Mouse (Mus musculus): ENCODE results near the gene Ddx19a.

Gene Ddx19a

DNA sequence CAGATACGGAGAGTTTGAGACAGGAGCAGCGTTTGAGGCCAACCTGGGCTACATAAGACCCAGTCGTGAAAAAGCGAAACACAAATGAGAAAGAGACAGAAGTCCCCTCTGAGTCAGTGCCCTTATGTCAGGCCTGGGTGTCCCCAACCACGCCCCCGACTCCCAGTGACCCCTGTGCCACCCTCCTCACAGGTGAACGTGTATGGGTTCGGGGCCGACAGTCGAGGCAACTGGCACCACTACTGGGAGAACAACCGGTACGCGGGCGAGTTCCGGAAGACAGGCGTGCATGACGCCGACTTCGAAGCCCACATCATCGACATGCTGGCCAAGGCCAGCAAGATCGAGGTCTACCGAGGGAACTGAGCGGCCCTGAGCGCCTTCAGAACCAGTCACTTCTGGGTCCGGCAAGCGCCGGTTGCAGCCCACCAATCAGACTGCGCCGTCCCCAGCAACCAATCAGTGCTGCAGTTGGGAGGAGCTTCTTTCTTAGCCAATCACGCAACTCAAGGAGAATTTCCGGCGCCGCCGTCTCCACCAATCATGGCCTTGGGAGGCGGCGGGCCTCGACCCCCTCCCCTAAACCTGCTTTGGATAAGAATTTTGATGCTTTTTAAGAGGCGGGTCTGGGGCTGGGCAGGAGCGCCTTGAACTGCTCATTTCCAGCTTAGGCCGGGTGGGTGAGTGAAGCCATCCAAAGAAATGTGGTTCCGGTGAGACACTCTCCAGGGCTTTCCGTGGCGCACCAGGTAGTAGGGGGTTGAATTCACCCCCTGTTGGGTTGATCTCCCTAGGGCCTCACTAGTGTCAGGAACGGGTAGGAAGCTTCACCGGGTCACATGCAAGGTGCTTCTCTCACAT lies 27.5 kb downstream of the Ddx19a start:
- peak; percentile 75 for DNase-seq

DNA sequence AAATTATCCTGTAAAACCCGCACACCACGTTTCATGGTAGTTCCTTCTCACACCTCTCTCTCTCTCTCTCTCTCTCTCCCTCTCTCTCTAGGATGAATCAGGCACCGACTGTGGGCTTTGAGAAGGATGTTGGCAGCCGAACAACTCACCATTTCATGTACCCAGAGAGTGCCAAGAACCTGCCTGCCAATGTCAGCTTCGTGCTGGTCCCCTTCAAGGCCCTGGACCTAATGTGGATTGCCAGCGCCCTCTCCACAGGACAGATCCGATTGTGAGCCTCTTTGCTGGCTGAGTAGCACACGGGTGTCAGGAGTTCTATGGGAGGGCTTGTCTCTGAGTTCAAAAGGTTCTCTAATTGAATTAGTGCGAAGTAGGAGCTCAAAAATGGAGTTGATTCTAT lies 30.3 kb downstream of the Ddx19a start:
- DNase-seq, result peak; percentile 87

DNA sequence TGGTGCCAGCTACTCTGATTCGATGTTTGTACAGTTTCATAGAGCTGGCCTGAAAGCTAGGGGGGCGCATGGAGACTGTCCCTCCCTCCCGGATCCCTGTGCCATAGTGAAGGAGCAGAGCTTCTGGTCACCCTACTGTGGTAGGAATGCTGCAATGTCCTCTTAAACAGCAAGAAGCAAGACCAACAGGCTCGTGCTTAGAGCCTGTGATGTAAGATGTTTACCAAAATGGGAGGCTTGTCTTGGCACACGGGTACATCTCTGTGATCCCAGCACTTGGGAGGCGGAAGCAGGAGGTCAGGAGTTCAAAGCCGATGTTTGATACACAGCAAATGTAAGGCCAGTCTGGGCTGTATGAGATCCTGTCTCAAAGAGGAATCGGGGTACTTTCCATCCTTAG lies 31.0 kb downstream of the Ddx19a start:
- no peak for DNase-seq

DNA sequence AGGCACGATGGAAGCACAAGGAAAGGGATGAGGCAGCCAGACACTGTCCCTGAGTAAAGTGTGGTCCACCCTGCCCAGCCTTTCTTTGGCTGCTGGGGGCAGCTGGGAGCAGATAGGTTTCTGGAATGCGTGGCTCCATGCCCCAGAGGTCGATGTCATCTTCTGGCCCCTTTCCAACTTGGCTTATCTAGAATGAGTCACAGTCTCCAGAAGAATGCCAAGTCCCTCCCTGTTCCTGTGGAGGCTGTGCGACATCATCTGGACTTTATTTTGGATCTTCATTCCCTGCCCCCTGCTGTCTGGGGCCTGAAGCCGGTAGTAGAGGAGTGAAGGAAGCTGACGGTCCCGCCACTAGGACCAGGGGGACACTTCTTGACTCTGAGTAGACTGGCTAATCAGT lies 32.0 kb downstream of the Ddx19a start:
- DNase-seq, result peak; percentile 88

DNA sequence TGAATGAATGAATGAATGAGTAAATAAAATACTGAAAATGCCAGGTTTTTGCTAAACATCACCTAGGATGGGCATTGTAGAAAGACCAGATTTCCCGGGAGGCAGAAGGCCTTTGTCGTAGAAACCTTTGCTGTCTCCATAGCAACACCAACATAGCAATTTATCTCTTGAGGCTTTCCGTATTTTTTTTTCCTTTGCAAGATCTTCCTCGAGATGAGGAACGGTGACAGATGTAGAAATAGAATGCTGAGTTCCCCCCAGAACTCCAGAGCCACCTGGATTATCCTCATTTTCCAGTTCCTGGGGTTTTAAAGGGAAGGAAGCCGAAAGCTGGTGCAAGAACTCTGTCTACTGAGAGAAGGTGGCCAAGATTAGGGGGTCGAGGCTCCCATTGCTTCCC lies 32.9 kb downstream of the Ddx19a start:
- DNase-seq, result no peak

DNA sequence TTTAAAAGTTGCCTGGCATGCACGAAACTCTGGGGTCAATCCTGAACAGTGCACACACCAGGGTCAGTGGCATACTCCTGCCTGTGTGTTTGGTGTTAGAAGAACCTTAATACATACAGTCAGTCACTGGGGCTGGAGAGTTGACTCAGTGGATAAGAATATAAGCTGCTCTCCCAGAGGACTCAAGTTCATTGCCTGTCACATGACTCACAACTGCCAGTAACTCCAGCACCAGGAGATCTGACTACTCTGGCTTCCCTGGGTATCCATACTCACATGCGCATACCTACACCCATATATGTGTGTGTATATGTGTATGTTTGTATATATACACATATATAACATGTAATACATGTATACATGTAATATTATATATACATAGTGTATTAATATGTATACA lies 34.5 kb downstream of the Ddx19a start:
- no peak for DNase-seq

DNA sequence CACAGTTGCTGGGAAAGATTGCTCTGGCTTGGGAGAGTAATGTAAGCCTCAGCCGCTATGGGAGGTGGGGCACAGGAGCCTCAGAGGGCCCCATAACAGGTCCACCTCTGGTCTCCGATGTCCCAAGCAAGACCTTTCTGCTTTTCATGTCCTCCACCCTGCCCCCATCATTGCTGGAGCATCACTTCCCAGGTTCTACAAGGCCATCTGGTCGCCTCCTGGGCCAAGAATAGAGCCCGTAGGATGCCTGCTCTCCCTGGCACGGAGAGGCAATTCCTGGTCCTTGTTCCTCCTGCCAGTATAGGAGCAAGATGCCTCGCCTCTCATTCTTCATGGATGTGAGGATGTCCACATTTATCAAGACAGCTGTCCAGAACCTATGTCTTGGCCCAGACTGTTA lies 37.7 kb downstream of the Ddx19a start:
- peak; percentile 98 for DNase-seq

DNA sequence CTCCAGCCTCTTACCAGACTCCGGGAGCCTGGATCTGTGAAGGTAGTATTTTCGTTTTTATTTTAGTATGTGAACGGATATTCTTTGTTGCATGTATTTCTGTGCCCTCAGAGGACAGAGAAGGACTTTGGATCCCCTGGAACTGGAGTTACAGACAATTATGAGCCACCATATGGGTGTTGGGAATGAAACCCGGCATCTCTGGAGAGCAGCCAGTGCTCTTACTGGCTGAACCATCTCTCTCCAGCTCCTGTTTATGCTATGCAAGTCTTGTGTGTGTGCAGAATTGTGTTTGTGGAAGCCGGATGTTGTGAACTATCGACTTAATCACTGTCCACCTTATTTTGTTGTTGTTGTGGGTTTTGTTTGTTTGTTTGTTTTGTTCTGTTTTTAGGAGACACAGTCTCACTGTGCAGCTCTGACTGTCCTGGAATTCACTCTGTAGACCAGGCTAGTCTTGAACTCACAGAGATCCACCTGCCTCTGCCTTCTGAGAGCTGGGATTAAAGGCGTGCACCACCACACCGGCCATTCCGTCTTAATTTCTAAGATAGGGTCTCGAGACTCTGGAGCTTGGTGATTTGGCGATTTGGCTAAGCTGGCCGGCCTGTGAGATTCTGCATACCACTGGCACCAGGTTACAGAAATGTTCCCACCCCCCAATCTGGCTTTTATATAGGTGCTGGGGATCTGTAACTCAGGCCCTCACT lies 38.4 kb downstream of the Ddx19a start:
- DNase-seq, result peak; percentile 92

DNA sequence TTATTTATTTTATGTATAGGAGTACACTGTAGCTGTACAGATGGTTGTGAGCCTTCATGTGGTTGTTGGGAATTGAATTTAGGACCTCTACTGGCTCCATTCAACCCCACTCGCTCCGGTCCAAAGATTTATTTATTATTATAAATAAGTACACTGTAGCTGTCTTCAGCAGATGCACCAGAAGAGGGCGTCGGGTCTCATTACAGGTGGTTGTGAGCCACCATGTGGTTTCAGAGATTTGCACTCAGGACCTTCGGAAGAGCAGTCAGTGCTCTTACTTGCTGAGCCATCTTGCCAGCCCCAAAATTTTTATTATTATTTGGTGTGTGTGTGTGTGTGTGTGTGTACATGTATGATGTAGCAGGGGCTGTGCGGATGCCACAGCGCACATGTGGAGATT lies 39.0 kb downstream of the Ddx19a start:
- peak; percentile 52 for DNase-seq

DNA sequence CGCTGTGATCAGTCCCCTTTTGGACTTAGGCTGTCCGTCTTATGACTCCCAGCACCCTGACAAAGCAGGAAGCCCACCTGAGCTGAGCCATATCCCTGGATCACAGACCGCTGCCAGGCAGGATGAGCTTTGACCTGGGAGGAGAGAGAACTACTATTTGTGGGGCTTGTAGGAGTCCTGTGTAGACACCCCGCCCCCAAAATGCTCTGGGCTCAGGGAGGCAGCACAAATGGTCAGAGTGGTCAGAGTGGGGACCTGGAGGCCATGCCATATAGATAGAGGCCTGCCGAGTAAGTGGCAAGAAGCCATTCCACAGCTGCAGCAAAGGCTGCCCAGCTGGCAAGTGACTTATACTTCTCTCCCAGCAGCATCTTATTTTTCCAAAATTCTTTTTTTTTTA lies 39.5 kb downstream of the Ddx19a start:
- peak; percentile 79 for DNase-seq

DNA sequence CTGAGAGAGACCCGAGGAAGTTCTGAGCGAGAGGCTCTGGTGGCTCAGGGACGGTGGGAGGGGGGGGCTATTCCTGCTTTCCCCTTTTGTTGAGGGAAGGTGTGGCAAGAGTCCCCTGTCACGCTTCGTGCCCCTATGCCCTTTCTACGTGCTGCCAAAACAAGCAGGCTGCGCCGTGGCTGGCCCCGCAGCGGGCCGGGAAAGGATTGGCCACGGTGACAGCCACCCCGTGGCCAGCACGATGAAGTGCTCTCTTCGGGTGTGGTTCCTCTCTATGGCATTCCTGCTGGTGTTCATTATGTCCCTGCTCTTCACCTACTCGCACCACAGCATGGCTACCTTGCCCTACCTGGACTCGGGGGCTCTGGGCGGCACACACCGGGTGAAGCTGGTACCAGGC lies 40.1 kb downstream of the Ddx19a start:
- peak; percentile 88 for DNase-seq

DNA sequence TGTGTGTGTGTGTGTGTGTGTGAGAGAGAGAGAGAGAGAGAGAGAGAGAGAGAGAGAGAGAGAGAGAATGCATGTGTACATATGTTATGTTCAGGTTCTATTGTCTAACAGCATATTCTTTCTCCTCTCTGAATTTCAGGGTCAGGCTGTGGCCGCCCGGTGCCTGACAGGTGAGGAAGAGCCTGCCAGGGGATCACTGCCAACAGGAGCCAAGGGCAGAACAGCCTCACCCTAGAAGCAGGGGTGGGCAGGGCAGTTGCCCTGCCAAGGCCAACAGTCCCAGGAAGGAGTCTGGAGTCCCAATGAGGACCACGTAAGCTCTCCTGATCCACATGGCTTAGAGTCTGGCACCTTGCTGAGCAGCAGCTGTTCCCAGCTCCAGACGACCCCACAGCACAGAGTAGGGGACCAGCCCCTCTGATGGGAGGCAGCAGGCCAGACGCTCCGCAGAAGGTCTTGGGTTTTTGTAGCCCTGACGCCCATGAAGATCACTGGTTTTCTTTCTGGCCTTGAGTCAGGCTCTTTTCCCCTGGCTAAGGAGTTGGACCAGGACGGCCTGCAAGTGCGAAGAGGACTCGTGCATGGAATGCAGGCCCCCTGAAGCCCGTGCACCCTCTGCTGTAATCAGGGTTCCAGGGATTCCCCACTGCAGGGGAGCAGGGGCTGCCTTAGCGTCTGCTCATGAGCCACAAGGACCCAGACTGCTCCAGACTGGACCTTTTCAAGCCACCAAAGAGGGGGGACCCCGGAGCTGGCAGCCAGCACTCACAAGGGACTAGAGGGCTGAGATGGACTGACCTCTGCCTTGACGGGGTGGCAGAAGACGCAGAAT lies 40.8 kb downstream of the Ddx19a start:
- peak; percentile 85 for DNase-seq

DNA sequence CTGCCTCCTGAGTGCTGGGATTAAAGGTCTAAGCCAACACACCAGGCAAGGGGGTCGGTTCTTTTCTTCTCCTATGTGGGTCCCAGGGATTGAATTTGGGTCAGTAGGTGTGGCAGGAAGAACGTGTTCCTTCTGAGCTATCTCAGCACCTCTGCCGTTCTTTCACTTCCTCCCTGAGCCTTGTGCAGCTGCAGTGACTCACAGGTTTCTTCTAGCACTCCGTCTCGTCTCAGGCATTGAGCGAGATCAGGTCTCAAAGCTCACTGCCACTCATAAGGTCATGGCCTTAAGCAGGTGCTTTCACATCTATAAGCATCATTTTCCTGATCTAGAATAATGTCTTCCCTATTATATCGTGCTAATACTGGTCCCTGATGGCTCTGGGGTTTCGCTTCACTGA lies 42.8 kb downstream of the Ddx19a start:
- DNase-seq, result no peak

DNA sequence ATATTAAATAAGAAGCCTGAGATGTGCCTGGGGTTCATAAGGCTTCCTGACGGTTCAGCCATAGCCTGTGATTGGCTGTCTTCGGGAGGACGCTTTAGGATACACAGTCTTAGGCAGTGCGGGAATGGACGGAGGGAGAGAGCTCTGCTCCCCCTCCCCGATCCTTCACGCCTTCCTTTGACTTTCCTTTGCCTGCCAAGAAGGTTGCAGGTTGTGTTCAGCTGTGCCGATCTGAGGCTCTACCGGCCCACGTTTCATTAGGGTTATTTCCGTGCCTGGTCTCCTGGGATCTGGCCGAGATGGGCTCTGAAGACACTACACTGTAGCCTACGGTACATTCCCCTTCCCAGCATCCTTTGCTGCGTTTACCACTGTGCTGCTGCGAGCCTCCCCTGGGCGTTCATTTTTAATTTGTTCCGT lies 47.5 kb downstream of the Ddx19a start:
- no peak for DNase-seq

DNA sequence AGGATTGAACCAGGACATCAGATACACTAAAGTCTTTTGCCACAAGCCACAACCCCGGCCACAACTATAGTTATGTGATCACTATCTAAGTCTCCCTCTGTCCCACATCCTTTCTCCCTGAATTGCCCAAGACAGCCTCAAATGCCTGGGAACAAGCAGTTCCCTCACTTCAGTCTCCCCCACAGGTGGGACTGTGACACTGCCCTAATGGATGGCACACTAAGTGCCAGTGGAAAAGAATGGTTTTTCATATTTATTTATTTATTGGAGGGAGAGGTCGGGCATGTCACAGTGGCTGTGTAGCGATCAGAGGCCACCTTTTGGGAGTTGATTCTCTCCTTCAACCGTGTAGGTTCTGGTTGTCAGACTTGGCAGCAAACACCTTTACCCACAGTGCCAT lies 51.9 kb downstream of the Ddx19a start:
- DNase-seq, result no peak

DNA sequence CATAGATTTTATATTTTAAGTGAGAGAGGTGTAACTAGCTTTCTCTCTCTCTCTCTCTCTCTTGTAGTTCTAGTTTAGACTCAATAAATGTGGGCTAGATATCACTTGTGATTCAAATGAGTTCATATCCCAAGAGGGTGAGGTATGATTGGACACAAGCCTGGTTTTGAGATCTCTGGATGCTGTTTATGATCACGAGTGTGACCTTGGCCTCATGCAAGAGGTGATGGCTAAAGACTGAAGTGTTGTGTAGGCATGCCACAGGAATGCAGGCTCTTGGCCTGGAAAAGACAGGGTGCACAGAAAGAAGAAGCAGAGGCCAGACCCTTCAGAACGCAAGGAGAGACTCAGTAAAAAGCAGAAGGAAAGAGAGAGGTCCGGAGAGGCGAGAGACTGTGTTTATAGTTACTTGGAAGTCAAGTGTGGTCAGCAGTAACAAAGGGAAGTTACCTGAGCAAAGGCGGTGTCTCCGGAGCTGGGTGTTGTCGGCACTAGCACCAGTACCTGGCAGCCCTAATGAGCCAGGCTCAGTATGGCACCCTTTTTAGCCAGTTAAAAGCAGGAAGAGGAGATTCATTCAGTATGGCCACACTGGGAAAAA lies 53.2 kb downstream of the Ddx19a start:
- DNase-seq, result no peak

DNA sequence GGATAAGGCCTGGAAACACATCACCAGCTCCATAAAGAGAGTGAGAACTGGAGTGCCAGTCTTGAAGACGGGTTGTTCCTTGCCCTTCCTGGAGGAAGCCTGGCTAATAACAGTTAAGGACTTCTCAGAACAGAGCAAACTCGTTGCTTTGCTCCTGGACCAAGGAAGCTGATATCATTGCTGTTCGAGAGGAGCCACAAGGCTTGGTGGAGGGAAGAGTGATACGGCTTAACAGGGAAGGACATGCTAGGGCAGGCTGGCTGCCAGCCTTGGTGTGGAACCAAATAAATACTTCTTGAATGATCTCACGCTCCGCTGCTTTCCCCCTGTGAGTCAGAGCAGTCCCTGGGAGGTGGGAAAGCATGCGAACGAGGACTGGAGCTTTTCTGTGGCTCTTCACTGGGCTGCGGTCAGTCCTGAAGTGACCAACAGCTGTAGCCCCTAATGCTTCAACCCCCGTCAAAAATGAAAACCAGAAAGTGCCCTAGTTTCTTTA lies 56.1 kb downstream of the Ddx19a start:
- peak; percentile 88 for DNase-seq

DNA sequence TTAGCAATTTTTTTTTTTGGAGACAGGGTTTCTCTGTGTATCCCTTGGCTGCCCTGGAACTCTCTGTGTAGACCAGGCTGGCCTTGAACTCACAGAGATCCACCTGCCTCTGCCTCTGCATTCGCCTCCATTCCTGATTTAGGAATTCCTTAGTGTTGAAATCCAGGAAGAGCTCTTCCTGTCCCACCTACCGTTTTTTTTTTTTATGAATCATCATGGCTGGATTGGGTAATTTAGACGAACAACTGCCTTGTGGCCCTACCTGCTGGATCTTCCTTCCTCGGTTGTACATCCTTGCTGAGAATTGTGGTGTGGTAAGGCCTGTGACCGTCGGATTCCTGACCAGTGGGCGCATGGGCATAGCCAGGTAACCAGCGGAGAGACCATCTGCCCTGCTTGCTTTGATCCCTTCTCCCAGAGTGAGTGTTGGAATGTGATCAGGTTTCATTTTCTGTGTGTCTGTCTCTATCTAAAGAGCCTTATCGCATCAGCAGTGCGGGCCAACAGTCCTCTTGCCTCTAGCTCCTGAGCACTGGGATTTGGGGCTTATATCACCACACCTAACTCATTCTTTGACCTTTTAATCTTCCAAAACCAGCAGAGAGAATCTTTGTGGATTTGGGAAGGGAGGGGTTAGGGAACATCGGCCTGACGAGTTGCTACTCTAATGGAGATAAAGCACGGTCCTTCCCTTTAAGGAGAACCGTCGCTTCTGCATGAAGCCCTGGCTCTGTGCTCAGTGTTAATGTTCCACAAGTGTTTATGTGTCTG lies 56.7 kb downstream of the Ddx19a start:
- peak; percentile 92 for DNase-seq

DNA sequence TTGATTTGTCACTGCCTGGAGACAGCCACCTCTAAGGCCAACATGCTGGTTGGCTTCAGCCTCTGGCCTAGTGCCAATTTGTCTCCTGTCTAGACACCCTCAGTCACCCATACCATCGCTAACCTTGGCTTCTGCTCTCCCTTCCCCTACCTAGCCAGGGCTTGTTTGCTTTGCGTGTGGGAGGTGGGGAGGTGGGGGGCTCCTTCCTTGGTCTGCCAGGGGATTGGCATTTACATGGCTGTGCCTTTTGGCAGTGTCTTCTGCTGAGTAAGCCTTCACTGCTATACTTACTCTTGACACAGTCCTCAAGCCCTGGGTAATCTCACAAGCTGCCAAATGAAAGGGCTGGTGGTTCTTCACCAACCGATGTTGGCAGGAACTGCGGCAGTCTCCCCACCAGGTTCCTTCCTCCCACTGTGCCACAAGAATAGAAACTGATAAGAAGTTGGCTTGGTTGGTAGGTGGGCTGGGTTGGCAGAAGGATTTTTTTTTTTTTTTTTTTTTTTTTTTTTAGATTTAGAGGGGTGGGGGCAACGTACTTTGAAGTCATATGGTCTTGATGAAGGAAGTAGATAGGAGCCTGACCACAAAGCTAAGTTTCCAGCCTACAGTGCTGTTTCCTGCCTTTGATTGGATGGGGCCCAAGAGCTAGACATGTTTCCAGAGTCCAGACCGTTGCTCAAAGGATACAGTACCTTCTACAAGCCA lies 58.6 kb downstream of the Ddx19a start:
- DNase-seq, result peak; percentile 88

DNA sequence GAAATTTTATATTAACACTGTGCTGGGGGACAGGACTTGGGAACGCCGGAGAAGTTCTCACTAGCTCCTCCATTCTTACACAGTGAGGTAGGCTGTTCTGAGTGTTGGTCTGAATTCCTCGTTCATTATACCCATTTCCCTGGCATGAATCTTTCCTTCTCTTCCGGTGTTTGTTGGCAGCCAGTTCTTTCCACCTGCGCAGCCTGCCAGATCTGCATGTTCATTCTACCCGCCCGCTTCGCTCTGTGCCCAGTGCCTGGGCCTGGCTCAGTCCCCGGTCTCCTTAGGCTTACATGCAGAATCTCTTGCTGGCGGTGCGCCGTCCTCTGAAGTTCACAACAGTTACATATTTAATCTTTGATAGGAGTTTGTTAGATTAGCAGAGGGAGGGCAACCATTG lies 61.4 kb downstream of the Ddx19a start:
- peak; percentile 80 for DNase-seq

DNA sequence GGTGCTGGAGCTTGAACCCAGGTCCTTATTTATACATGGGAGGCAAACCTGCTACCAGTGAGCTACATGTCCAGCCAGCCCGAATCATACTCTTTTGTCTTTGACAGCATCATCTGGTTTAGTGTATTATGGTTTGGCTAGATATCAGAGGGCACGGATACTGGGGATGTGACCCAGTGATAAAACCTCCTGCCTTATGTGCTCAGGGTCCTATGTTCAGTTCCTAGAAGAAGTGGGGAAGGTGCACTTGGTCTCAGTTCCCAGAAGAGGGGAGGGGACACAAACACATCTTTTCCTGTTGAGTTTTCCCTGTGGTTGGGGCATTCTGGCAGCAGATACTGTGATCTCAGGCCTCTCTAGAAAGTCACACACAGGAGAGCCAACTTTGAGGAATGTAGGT lies 64.3 kb downstream of the Ddx19a start:
- no peak for DNase-seq

Measured in cerebellum, adult 9-11 months (tissue).